16 mouse cellular contexts compared by ENCODE assay signal in the genomic region with DNA sequence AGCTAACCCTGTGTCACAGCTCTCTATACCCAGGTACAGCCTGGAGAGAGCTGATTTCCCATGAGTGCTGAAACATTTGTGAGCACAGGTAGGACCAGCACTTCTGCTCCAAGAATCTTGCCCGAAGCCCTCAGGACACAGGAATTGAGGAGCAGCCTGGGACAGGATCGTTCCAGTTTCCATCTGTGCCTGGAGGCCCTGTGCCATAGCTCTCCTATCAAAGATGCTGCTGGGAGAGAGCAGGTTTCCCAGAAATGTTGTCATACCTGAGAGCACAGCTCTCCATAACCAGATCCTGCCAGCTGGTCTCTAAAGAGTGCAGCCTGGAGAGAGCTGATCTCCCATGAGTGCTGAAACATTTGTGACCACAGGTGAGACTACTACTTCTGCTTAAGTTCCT.
"Had no signal": no experiment of that assay in that cellular context is flagged by ENCODE, and none has a peak within 500 bp of the region (broad histone marks: within the 10 kb centered on the region; RNA-seq: fewer than 3 reads in every experiment).

No protein-coding gene starts in this region.

- H3K36me3 ChIP-seq: limb, embryonic 10.5 days; liver, embryonic 15.5 days; midbrain, embryonic 10.5 days; neural tube, embryonic 12.5 days had no signal

- H3K27ac ChIP-seq: kidney, postnatal 0 days; left cerebral cortex, adult 2 months; limb, embryonic 10.5 days; liver, embryonic 15.5 days; midbrain, embryonic 10.5 days; neural tube, embryonic 12.5 days had no signal

- H3K9ac ChIP-seq: liver, embryonic 15.5 days; neural tube, embryonic 12.5 days had no signal

- H3K9me3 ChIP-seq: limb, embryonic 10.5 days; liver, embryonic 15.5 days; midbrain, embryonic 10.5 days; neural tube, embryonic 12.5 days had no signal

- H3K4me2 ChIP-seq: liver, embryonic 11.5 days; liver, embryonic 15.5 days; neural tube, embryonic 12.5 days had no signal

- H3K27me3 ChIP-seq: liver, embryonic 15.5 days; neural tube, embryonic 12.5 days had no signal

- H3K4me1 ChIP-seq: limb, embryonic 10.5 days; liver, embryonic 15.5 days; midbrain, embryonic 10.5 days; neural tube, embryonic 12.5 days had no signal

- H3K4me3 ChIP-seq: left cerebral cortex, adult 2 months; limb, embryonic 10.5 days; liver, embryonic 15.5 days; midbrain, embryonic 10.5 days; myocyte; neural tube, embryonic 12.5 days had no signal

- ATAC-seq: lung, postnatal 0 days had no signal

- DNase-seq: kidney, postnatal 4 days; lung, adult 2 months; lung, postnatal 36 days; midbrain, embryonic 14.5 days; spleen, adult 18-20 months; thymus, adult 2 months; thymus, postnatal 25 days had no signal
